Mouse (Mus musculus) kidney, adult 2 months (tissue): ENCODE data around the gene Psip1.

Experiments used
- CTCF ChIP-seq: fragments of 200-500 bp; conservative IDR thresholded peaks from 2 replicates; pipeline ENCODE4 v1.5.1; 2011; ENCODE audit warnings: low read depth, mild to moderate bottlenecking, control low read depth, low read length, moderate library complexity, mixed read lengths; ENCODE audit not compliant: insufficient read depth, insufficient read length
- POLR2A ChIP-seq: fragments of 200-500 bp; IDR thresholded peaks from one replicate; pipeline ENCODE4 v1.6.1; 2011; ENCODE audit warnings: low read depth, low read length, control low read depth

GRCm38 (mm10) chr4:83526270-83526987, 40.2 kb upstream of the Psip1 start:
- TF ChIP-seq POLR2A: no peak
- TF ChIP-seq CTCF: no peak
